Comparison of ENCODE assay signal across 9 mouse cellular contexts in the genomic region with DNA sequence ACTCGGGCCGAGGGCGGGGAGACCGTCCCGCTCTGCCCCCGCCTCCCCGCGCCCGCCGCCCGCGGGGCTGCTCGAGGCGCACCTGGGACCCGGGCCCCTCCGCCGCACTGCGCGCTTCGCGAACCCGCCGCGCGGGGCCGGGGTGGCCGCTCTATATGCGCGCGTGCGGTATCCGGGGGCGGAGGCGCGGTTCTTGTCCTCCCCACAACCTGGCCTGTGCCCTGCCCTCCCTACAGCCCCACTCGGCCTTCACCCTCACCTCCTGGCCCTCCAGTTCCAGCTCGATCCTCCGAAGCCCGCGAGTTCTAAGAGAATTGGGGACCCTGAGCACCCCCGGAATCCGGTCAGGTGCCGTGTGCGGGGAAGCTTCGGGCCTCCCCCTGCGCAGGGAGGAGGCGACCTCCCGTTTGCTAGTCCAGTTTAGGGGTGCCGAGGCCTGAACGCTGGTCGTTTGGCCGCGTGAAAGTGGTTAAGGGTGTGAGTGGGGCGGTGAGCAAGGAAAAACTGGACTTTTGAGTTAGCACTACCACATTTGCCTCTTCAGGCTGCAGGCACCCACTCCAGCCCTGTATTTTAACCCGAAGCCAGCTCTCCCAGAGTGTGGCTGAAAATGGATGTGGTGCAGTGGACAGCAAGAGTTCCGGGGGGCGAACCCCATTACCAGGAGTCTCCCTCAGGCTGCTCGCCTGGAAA. TPM values are rescaled to one million over a fixed set of nuclear protein-coding genes. Genes with fewer than 3 reads are reported as not detected.
DNase-seq lines count a peak whose midpoint lies in the region; ATAC-seq and TF ChIP-seq lines count a peak whose summit lies in the region.
"Had no signal": no experiment of that assay in that cellular context is flagged by ENCODE, and none has a peak within 500 bp of the region (broad histone marks: within the 10 kb centered on the region; RNA-seq: fewer than 3 reads in every experiment).

No protein-coding gene starts in this region.

- 0 out of 2 replicates have a peak overlapping the region, but pooled peaks have one; percentile 13 for H3K9ac ChIP-seq in kidney, embryonic 14.5 days (ENCODE audit: low read depth, low read length)
- H3K9ac ChIP-seq in embryonic facial prominence, embryonic 15.5 days, result no peak overlapping the region
- H3K9ac ChIP-seq in intestine, postnatal 0 days (ENCODE audit: low read depth, low read length), result no peak overlapping the region
- H3K9ac ChIP-seq in neural tube, embryonic 12.5 days, result no peak overlapping the region

- H3K4me1 ChIP-seq in kidney, embryonic 14.5 days (ENCODE audit: control insufficient read depth, insufficient read depth, low read length), result peaks cover 18% of the 10 kb centered on the region; the same call in 1 of the 2 replicates
- peaks cover 22% of the 10 kb centered on the region for H3K4me1 ChIP-seq in embryonic facial prominence, embryonic 15.5 days
- no peaks in the 10 kb centered on the region for H3K4me1 ChIP-seq in intestine, postnatal 0 days (replicated peaks; ENCODE audit: control insufficient read depth, insufficient read depth, low read length)
- peaks cover 26% of the 10 kb centered on the region for H3K4me1 ChIP-seq in neural tube, embryonic 12.5 days

- peak overlapping the region; percentile 46 for H3K4me2 ChIP-seq in kidney, embryonic 14.5 days (replicated peaks; ENCODE audit: low read depth, low read length)
- H3K4me2 ChIP-seq in embryonic facial prominence, embryonic 15.5 days (replicated peaks), result peak overlapping the region; percentile 57
- peak overlapping the region; percentile 60 for H3K4me2 ChIP-seq in intestine, postnatal 0 days (replicated peaks; ENCODE audit: low read depth)
- H3K4me2 ChIP-seq in neural tube, embryonic 12.5 days (replicated peaks), result peak overlapping the region; percentile 56

- no peaks in the 10 kb centered on the region for H3K36me3 ChIP-seq in kidney, embryonic 14.5 days (ENCODE audit: control insufficient read depth, insufficient read depth, low read length)
- no peaks in the 10 kb centered on the region for H3K36me3 ChIP-seq in embryonic facial prominence, embryonic 15.5 days
- no peaks in the 10 kb centered on the region for H3K36me3 ChIP-seq in intestine, postnatal 0 days (ENCODE audit: control insufficient read depth, insufficient read depth)
- H3K36me3 ChIP-seq in neural tube, embryonic 12.5 days, result no peaks in the 10 kb centered on the region

- no peak for DNase-seq in kidney, postnatal 36 days
- no peak for DNase-seq in urinary bladder, postnatal 10 days (ENCODE audit: low spot score)
- no peak for DNase-seq in left cerebral cortex, adult 11 months (ENCODE audit: low spot score)
- DNase-seq in frontal cortex, adult 2 months (ENCODE audit: extremely low spot score in 1 of 2, low spot score in 1 of 2), result no peak

- H3K4me3 ChIP-seq in kidney, embryonic 14.5 days (ENCODE audit: low read length), result peak overlapping the region; percentile 33
- peak overlapping the region; percentile 37 for H3K4me3 ChIP-seq in embryonic facial prominence, embryonic 15.5 days (replicated peaks)
- H3K4me3 ChIP-seq in intestine, postnatal 0 days (ENCODE audit: low read depth, low read length), result peak overlapping the region; percentile 37
- peak overlapping the region; percentile 27 for H3K4me3 ChIP-seq in neural tube, embryonic 12.5 days
- H3K4me3 ChIP-seq: megakaryocyte, embryonic 14.5 days had no signal

- 9% methylated on average over 31 of the region's 58 CpGs for WGBS in kidney, embryonic 14.5 days
- 4% methylated on average over 58 of the region's 58 CpGs for WGBS in embryonic facial prominence, embryonic 15.5 days
- 7% methylated on average over 55 of the region's 58 CpGs for WGBS in intestine, postnatal 0 days
- 3% methylated on average over 58 of the region's 58 CpGs for WGBS in neural tube, embryonic 12.5 days

- no peak for TF ChIP-seq CTCF in intestine, postnatal 0 days (IDR thresholded peaks at IDR 0.05; ENCODE audit: low read depth)

- no peak overlapping the region for H3K27ac ChIP-seq in kidney, embryonic 14.5 days (ENCODE audit: low read depth, low read length)
- H3K27ac ChIP-seq in embryonic facial prominence, embryonic 15.5 days (replicated peaks), result no peak overlapping the region
- H3K27ac ChIP-seq in intestine, postnatal 0 days (ENCODE audit: low read depth, low read length), result no peak overlapping the region
- H3K27ac ChIP-seq in neural tube, embryonic 12.5 days, result no peak overlapping the region

- ATAC-seq in kidney, embryonic 14.5 days (ENCODE audit: low FRiP score, low TSS enrichment), result no peak
- ATAC-seq in embryonic facial prominence, embryonic 15.5 days (ENCODE audit: insufficient number of reproducible peaks, low FRiP score, low TSS enrichment, low read depth), result no peak
- ATAC-seq in intestine, postnatal 0 days, result no peak
- ATAC-seq in neural tube, embryonic 12.5 days (ENCODE audit: low FRiP score, low read depth), result peak; percentile 24; the same call in 1 of the 2 replicates

- H3K9me3 ChIP-seq in kidney, embryonic 14.5 days (ENCODE audit: control insufficient read depth, low read length), result no peaks in the 10 kb centered on the region
- no peaks in the 10 kb centered on the region for H3K9me3 ChIP-seq in embryonic facial prominence, embryonic 15.5 days (replicated peaks)
- no peaks in the 10 kb centered on the region for H3K9me3 ChIP-seq in intestine, postnatal 0 days (ENCODE audit: control insufficient read depth)
- H3K9me3 ChIP-seq in neural tube, embryonic 12.5 days, result no peaks in the 10 kb centered on the region
- H3K9me3 ChIP-seq: megakaryocyte, embryonic 14.5 days had no signal

- peaks cover 65% of the 10 kb centered on the region for H3K27me3 ChIP-seq in kidney, embryonic 14.5 days (ENCODE audit: control insufficient read depth, insufficient read depth, low read length)
- H3K27me3 ChIP-seq in embryonic facial prominence, embryonic 15.5 days, result peaks cover 75% of the 10 kb centered on the region
- peaks cover 74% of the 10 kb centered on the region for H3K27me3 ChIP-seq in intestine, postnatal 0 days (replicated peaks; ENCODE audit: control insufficient read depth, insufficient read depth, low read length)
- H3K27me3 ChIP-seq in neural tube, embryonic 12.5 days (replicated peaks), result peaks cover 71% of the 10 kb centered on the region

RNA-seq across cellular contexts. Expression of gene Nr5a1, which starts 2.1 kb away (rescaled TPM):
- 0.13 and 0.23 TPM in 2 replicates for polyA plus RNA-seq in kidney, embryonic 14.5 days (2014; fragmentation: Nextera tagmentation; extraction: Ambion mirVana)
- 0.05 and 0.09 TPM in 2 replicates for polyA plus RNA-seq in embryonic facial prominence, embryonic 15.5 days (2015; fragmentation: Nextera tagmentation; extraction: Ambion mirVana)
- 0.04 and 0.13 TPM in 2 replicates for polyA plus RNA-seq in intestine, postnatal 0 days (2015; fragmentation: Nextera tagmentation; extraction: Ambion mirVana)
- polyA plus RNA-seq in neural tube, embryonic 12.5 days (2016; fragmentation: Nextera tagmentation; extraction: Ambion mirVana), result 0.06 and 0.11 TPM in 2 replicates
- polyA plus RNA-seq in frontal cortex, adult 2 months (2012; rRNA removed), result 0.06 and 0.11 TPM in 2 replicates
